Mouse (Mus musculus) heart, embryonic 15.5 days (tissue): Measurements from ENCODE around the gene Khdc1c. TPM values are rescaled to one million over a fixed set of nuclear protein-coding genes. Genes with fewer than 3 reads are reported as not detected.

Source experiments
- ATAC-seq: fragments of 200-750 bp; cut with Nextera tagmentation; replicated peaks from 2 replicates; pipeline ENCODE4 v1.8.0; 2017; ENCODE audit warnings: low read depth, moderate TSS enrichment; ENCODE audit not compliant: insufficient number of reproducible peaks, insufficient read depth, low FRiP score
- H3K27ac ChIP-seq: fragments of 300-500 bp; sonication (generic); 2 replicates; pipeline ENCODE4 v1.5.1; 2015; ENCODE audit warnings: mild to moderate bottlenecking, inconsistent platforms
- H3K27me3 ChIP-seq: fragments of 300-500 bp; sonication (generic); 2 replicates; pipeline ENCODE4 v1.6.1; 2015; ENCODE audit warnings: inconsistent platforms
- H3K36me3 ChIP-seq: fragments of 300-500 bp; sonication (generic); 2 replicates; pipeline ENCODE4 v1.6.1; 2015; ENCODE audit warnings: mild to moderate bottlenecking, inconsistent platforms
- H3K4me1 ChIP-seq: fragments of 300-500 bp; sonication (generic); replicated peaks from 2 replicates; pipeline ENCODE4 v1.6.1; 2015; ENCODE audit warnings: inconsistent platforms
- H3K4me2 ChIP-seq: fragments of 300-500 bp; sonication (generic); 2 replicates; pipeline ENCODE4 v1.6.1; 2015; ENCODE audit warnings: inconsistent platforms, mild to moderate bottlenecking, moderate library complexity
- H3K4me3 ChIP-seq: fragments of 300-500 bp; sonication (generic); 2 replicates; pipeline ENCODE4 v1.5.1; 2015; ENCODE audit warnings: mild to moderate bottlenecking, inconsistent platforms
- H3K9ac ChIP-seq: fragments of 300-500 bp; sonication (generic); 2 replicates; pipeline ENCODE4 v1.6.1; 2015; ENCODE audit warnings: mild to moderate bottlenecking, inconsistent platforms
- H3K9me3 ChIP-seq: fragments of 300-500 bp; sonication (generic); replicated peaks from 2 replicates; pipeline ENCODE4 v1.6.1; 2016; ENCODE audit warnings: inconsistent platforms
- WGBS: fragments of 180-500 bp; shearing (Covaris S2); methylation state at CpG from one replicate; pipeline ENCODE4 v1.1.7; 2015; ENCODE audit warnings: mixed read lengths; 5-methylcytosine and 5-hydroxymethylcytosine counted together
- polyA plus RNA-seq: library from polyadenylated mRNA; unstranded; fragments of >200 nt; fragmentation: Nextera tagmentation; extraction: Ambion mirVana; gene quantifications from 2 replicates; pipeline ENCODE4 v1.2.1, GENCODE M21; 2015

The Khdc1c gene
- polyA plus RNA-seq, 1 experiment from 2014 or later, result not detected

GRCm38 (mm10) chr1:21349341-21349740, 18.8 kb upstream of the Khdc1c start, which contains the start of gene Khdc1a:
Gene Khdc1a (plus strand): TSS chr1:21349641.
- ATAC-seq, result no peak
- Histone ChIP-seq H3K9me3 (no peaks in the 10 kb centered on the region), H3K4me3 (no peak within 1 kb of the TSS), H3K27ac (no peak within 1 kb of the TSS), H3K4me1 (no peaks in the 10 kb centered on the region), H3K36me3 (no peaks in the 10 kb centered on the region), H3K9ac (no peak within 1 kb of the TSS), H3K4me2 (no peak within 1 kb of the TSS), H3K27me3 (no peaks in the 10 kb centered on the region)
- WGBS, result 61% methylated on average over 2 of the region's 2 CpGs

DNA sequence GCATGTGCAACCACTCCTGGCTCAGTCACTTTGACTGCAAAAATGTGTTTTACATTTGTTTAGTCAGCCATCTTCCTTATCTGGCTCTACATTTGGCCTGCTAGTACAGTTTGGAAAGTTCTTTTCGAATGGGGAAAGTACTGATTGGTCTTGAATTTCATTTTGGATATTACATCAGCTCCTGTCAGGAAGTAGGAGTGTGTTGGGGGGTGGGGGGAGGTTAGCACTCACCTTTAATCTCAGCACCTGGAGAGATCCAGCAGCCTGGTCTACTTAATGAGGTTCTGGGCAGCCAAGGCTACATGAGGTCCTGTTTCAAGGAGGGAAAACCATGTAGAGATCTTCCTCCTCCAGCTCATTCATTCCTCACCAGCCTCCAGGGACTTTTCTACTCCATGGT, 15.1 kb downstream of the Khdc1c start, which contains the start of gene Khdc1b:
Gene Khdc1b (plus strand): TSS at position 301 of the 400 bp plus-strand sequence.
- no peak within 1 kb of the TSS for H3K9ac ChIP-seq
- H3K27me3 ChIP-seq, result no peaks in the 10 kb centered on the region
- no peaks in the 10 kb centered on the region for H3K9me3 ChIP-seq
- no peaks in the 10 kb centered on the region for H3K36me3 ChIP-seq
- no peak for ATAC-seq
- no peaks in the 10 kb centered on the region for H3K4me1 ChIP-seq
- H3K27ac ChIP-seq, result no peak within 1 kb of the TSS
- H3K4me2 ChIP-seq, result no peak within 1 kb of the TSS
- 81% methylated on average over 1 of the region's 1 CpGs for WGBS
- no peak within 1 kb of the TSS for H3K4me3 ChIP-seq

DNA sequence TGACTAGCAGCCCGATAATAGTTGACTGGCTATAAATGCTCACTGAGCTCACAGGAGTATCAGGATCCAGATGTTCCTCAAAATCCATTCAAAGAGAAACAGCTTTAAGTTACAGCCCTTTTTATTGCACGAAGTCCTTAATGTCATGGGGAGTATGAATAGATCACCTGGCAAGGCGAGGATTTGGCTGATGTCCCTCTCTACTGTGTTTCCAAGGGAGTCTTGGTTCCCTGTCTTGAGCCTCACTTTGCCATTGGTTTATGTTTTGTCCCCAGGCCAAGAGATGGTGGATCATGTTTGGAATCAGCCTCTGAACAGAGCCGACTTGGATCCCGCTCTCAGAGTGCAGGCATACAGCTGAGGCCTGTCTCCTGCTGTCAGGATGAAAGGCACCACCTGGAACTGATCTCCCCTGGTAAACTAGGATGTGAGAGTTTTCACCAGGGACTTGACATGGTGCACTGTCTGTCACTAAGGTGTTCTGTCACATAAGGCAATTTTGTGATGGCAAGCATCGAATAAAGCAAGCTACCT, 23.1 kb downstream of the Khdc1c start:
- no peaks in the 10 kb centered on the region for H3K4me1 ChIP-seq
- no peak for ATAC-seq
- WGBS, result 69% methylated on average over 6 of the region's 6 CpGs

GRCm38 (mm10) chr1:21402804-21403203, 34.7 kb downstream of the Khdc1c start:
- Histone ChIP-seq H3K9ac (no peak overlapping the region), H3K27ac (no peak overlapping the region), H3K27me3 (no peaks in the 10 kb centered on the region), H3K9me3 (no peaks in the 10 kb centered on the region), H3K4me1 (peaks cover 4% of the 10 kb centered on the region), H3K4me2 (no peak overlapping the region), H3K36me3 (no peaks in the 10 kb centered on the region), H3K4me3 (no peak overlapping the region)
- WGBS, result 30% methylated on average over 8 of the region's 8 CpGs
- ATAC-seq, result peak; percentile 43; the same call in 1 of the 2 replicates

More for the DNA sequence above, 23.1 kb downstream of the Khdc1c start:
- Histone ChIP-seq H3K36me3 (no peaks in the 10 kb centered on the region), H3K9ac (no peak overlapping the region), H3K9me3 (no peaks in the 10 kb centered on the region), H3K4me3 (no peak overlapping the region), H3K27me3 (no peaks in the 10 kb centered on the region), H3K4me2 (no peak overlapping the region), H3K27ac (no peak overlapping the region)

- H3K9me3 ChIP-seq, result no peaks in the 10 kb centered on the region
- no peaks in the 10 kb centered on the region for H3K27me3 ChIP-seq
- WGBS, result 90% methylated on average over 2 of the region's 2 CpGs
- H3K4me1 ChIP-seq, result peaks cover 4% of the 10 kb centered on the region
- no peak overlapping the region for H3K9ac ChIP-seq
- no peak for ATAC-seq
- no peak overlapping the region for H3K4me3 ChIP-seq
- H3K36me3 ChIP-seq, result no peaks in the 10 kb centered on the region
- H3K27ac ChIP-seq, result no peak overlapping the region
- H3K4me2 ChIP-seq, result no peak overlapping the region
These were observed 39.1 kb downstream of the Khdc1c start for GRCm38 (mm10) chr1:21407266-21407665.

DNA sequence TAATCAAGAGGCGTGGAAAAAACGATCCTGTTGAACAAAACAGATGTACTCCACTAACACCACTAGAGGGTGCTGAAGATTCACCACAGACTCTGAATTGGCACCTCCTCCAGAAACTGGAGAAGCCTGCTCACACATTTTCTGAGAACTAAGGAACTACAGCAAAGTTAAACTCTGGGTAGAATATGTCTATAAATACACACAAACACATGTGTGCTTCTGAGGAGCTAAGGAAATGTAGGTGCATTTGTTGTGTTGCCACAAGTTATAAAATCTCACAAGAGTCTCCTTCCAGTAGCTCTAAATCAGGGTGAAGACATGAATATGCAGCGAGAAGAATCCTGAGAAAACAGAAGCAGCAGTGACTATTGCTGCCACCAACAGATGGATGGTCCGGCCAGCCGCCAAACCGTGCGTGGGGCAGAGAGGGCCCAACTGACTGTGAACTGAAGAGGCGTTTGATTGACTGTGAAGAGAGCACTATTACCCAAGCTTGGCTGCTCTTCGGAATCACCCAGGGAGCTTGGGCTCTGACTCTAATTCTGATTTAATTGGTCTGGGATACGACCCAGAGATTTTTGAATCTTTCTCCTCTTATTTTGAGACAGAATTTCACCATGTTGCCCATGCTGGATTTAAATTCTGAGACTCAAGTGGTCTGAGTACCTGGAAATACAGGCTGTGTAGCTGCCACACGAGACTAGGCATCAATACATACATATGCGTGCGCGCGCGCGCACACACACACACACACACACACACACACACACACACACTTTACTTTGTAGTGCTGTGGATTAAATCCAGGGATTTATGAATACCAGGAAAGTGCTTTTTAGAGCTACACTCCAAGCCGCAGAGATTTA, 43.4 kb downstream of the Khdc1c start:
- Histone ChIP-seq H3K4me3 (no peak overlapping the region), H3K27ac (no peak overlapping the region), H3K4me1 (no peaks in the 10 kb centered on the region), H3K27me3 (no peaks in the 10 kb centered on the region), H3K9me3 (no peaks in the 10 kb centered on the region), H3K9ac (no peak overlapping the region), H3K4me2 (no peak overlapping the region), H3K36me3 (no peaks in the 10 kb centered on the region)
- no peak for ATAC-seq
- 57% methylated on average over 18 of the region's 18 CpGs for WGBS

GRCm38 (mm10) chr1:21412197-21412555, 44.0 kb downstream of the Khdc1c start:
- 89% methylated on average over 2 of the region's 2 CpGs for WGBS
- H3K9me3 ChIP-seq, result no peaks in the 10 kb centered on the region

GRCm38 (mm10) chr1:21419370-21419769, 51.2 kb downstream of the Khdc1c start:
- Histone ChIP-seq H3K9ac (no peak overlapping the region), H3K27me3 (no peaks in the 10 kb centered on the region), H3K4me2 (no peak overlapping the region), H3K36me3 (no peaks in the 10 kb centered on the region), H3K9me3 (no peaks in the 10 kb centered on the region), H3K4me3 (no peak overlapping the region), H3K27ac (no peak overlapping the region), H3K4me1 (no peaks in the 10 kb centered on the region)
- ATAC-seq, result no peak

More at GRCm38 (mm10) chr1:21412197-21412555, 44.0 kb downstream of the Khdc1c start:
- Histone ChIP-seq H3K4me2 (no peak overlapping the region), H3K4me3 (no peak overlapping the region), H3K36me3 (no peaks in the 10 kb centered on the region), H3K27ac (no peak overlapping the region), H3K9ac (no peak overlapping the region), H3K27me3 (no peaks in the 10 kb centered on the region), H3K4me1 (no peaks in the 10 kb centered on the region)
- ATAC-seq, result no peak

Other genes with a start within 250 kb of the Khdc1c start
- gene Tmem14a, start 149.8 kb upstream of the Khdc1c start, polyA plus RNA-seq, result 9.0 and 9.6 TPM in 2 replicates
- gene Gsta3, start 127.7 kb upstream of the Khdc1c start, polyA plus RNA-seq, result 0.68 and 2.1 TPM in 2 replicates
- gene Khdc1a, start 18.7 kb upstream of the Khdc1c start, polyA plus RNA-seq, result 0.23 and 1.4 TPM in 2 replicates
- gene Khdc1b, start 15.2 kb downstream of the Khdc1c start, polyA plus RNA-seq, result 0.05 TPM in 1 of 2 replicates, not detected in the other